Mouse (Mus musculus) heart, postnatal 0 days (tissue): Measurements from ENCODE around the gene Prkab2. TPM values are rescaled to one million over a fixed set of nuclear protein-coding genes. Genes with fewer than 3 reads are reported as not detected.
A peak's percentile ranks its signal among the peaks of the same experiment; 100 is the strongest.

Source experiments
- ATAC-seq: fragments of 200-750 bp; cut with Nextera tagmentation; 2 replicates; pipeline ENCODE4 v1.8.0; 2017; ENCODE audit warnings: low read depth, moderate number of reproducible peaks, moderate library complexity; ENCODE audit not compliant: insufficient read depth
- DNase-seq: peaks from one replicate; pipeline ENCODE4 v3.0.0-alpha.2; 2016; ENCODE audit warnings: low spot score
- H3K27ac ChIP-seq: fragments of 300-500 bp; sonication (generic); 2 replicates; pipeline ENCODE4 v1.5.1; 2014; ENCODE audit warnings: low read depth, mild to moderate bottlenecking
- H3K27me3 ChIP-seq: fragments of 300-500 bp; sonication (generic); 2 replicates; pipeline ENCODE4 v1.6.1; 2014; ENCODE audit warnings: low read length, mixed read lengths; ENCODE audit not compliant: control insufficient read depth, insufficient read depth
- H3K36me3 ChIP-seq: fragments of 300-500 bp; sonication (generic); replicated peaks from 2 replicates; pipeline ENCODE4 v1.6.1; 2014; ENCODE audit warnings: low read length, mixed read lengths; ENCODE audit not compliant: control insufficient read depth, insufficient read depth
- H3K4me1 ChIP-seq: fragments of 300-500 bp; sonication (generic); 2 replicates; pipeline ENCODE4 v1.6.1; 2014; ENCODE audit warnings: antibody characterized with exemption; ENCODE audit not compliant: control insufficient read depth, insufficient read depth
- H3K4me2 ChIP-seq: fragments of 300-500 bp; sonication (generic); 2 replicates; pipeline ENCODE4 v1.6.1; 2014; ENCODE audit warnings: low read depth, mild to moderate bottlenecking, low read length, moderate library complexity
- H3K4me3 ChIP-seq: fragments of 300-500 bp; sonication (generic); 2 replicates; pipeline ENCODE4 v1.5.1; 2014; ENCODE audit warnings: low read depth, low read length
- H3K9ac ChIP-seq: fragments of 300-500 bp; sonication (generic); replicated peaks from 2 replicates; pipeline ENCODE4 v1.6.1; 2014; ENCODE audit warnings: low read depth, low read length, mixed read lengths
- H3K9me3 ChIP-seq: fragments of 300-500 bp; sonication (generic); replicated peaks from 2 replicates; pipeline ENCODE4 v1.6.1; 2016; ENCODE audit warnings: low read length; ENCODE audit not compliant: control insufficient read depth
- CTCF ChIP-seq: IDR thresholded peaks from 2 replicates; pipeline ENCODE4 v1.5.1; 2016; ENCODE audit warnings: antibody characterized with exemption, control low read depth, low read depth
- EP300 ChIP-seq: IDR thresholded peaks from 2 replicates; pipeline ENCODE4 v1.6.1; 2016; ENCODE audit warnings: antibody characterized with exemption, low read depth
- WGBS: fragments of 180-500 bp; shearing (Covaris S2); extraction: QIAGEN DNeasy Blood & Tissue Kit; methylation state at CpG from one replicate; pipeline ENCODE4 v1.1.7; 2014; 5-methylcytosine and 5-hydroxymethylcytosine counted together
- microRNA-seq: library from miRNA; unstranded; fragments of <30 nt; microRNA quantifications from one replicate; pipeline ENCODE4, GENCODE M21; 2016
- polyA plus RNA-seq: library from polyadenylated mRNA; unstranded; fragments of >200 nt; fragmentation: Nextera tagmentation; extraction: Ambion mirVana; gene quantifications from 2 replicates; pipeline ENCODE4 v1.2.1, GENCODE M21; 2015
- total RNA-seq: library from RNA; depleted of rRNA; stranded (reverse); fragments of >200 nt; gene quantifications from 2 replicates; pipeline ENCODE4 v1.2.3, GENCODE M21; 2014; ENCODE audit warnings: low replicate concordance; rRNA removed

Gene Prkab2
- total and polyA plus RNA-seq, 2 experiments from 2014 or later: 10.5 to 17.4 TPM

DNA sequence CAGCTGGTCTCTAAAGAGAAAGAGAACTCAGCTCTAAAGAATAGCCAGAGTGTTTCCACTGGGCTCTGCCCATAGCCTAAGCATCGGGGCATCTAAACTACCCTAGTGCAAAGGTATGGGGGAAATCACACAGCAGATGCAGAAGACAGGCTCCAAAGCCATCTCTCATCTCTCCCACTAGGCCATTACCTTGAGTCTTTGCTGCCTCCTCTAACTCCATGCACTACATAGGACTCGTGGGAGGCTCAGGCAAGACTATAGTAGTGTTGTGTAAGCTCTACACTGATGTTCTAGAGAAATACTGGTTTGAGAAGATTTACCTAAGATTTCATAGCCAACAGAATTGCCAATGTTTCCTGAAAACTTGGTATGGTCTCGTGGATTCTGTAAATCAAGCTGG, 47.5 kb downstream of the Prkab2 start:
- TF ChIP-seq CTCF (no peak), EP300 (no peak)
- Histone ChIP-seq H3K4me1 (no peaks in the 10 kb centered on the region), H3K4me2 (no peak overlapping the region), H3K4me3 (no peak overlapping the region), H3K27ac (no peak overlapping the region), H3K36me3 (peaks cover 85% of the 10 kb centered on the region), H3K9me3 (no peaks in the 10 kb centered on the region), H3K27me3 (no peaks in the 10 kb centered on the region), H3K9ac (no peak overlapping the region)
- no peak for ATAC-seq
- no peak for DNase-seq
- WGBS: 91% methylated on average over 3 of the region's 3 CpGs

DNA sequence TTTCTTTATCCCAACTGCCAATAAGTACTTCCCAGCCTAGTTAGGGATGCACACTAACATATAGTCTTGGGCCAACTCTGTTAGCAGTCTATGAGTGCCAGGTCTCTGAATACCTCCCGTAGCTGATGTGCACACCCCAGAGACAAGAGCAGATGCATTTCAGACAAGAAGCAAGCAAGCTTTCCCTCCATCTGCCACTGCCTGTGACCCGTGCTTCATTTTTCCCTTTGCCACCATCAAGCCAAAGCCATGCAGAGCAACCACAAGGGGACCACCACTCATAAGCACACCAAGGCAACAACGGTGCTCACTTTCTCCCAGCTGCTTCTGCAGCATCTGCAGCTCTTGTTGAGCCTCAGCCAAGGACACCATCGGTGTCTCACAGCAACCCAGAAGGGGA, 48.6 kb downstream of the Prkab2 start:
- H3K4me2 ChIP-seq: no peak overlapping the region
- TF ChIP-seq EP300: no peak
- no peak for TF ChIP-seq CTCF
- no peak overlapping the region for H3K4me3 ChIP-seq
- ATAC-seq (no peak), DNase-seq (no peak)
- H3K36me3 ChIP-seq: peaks cover 86% of the 10 kb centered on the region
- no peaks in the 10 kb centered on the region for H3K9me3 ChIP-seq
- H3K27me3 ChIP-seq: no peaks in the 10 kb centered on the region
- no peaks in the 10 kb centered on the region for H3K4me1 ChIP-seq
- no peak overlapping the region for H3K9ac ChIP-seq
- no peak overlapping the region for H3K27ac ChIP-seq
- WGBS: 86% methylated on average over 4 of the region's 4 CpGs

DNA sequence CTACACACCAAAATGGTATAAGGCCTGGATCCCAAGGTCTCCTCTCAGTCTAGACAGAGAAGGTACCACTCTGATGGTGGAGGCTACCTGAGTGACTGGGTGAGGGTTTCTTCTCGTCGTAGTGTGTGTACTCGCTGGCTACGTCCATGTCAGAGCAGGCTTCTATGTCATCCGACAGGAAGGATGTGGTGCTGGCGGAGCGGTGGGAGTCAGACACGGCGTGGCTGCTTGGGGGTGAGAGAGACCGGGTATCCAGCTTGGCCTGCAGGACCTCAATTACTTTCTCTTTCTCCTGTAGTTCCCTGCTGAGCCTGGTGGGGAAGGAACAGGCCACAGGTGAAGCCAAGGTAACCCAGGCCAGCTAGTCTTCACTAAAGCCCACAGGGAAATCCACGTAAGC, 52.1 kb downstream of the Prkab2 start:
- no peak overlapping the region for H3K4me3 ChIP-seq
- H3K36me3 ChIP-seq: peaks cover 86% of the 10 kb centered on the region
- H3K27me3 ChIP-seq: no peaks in the 10 kb centered on the region
- no peak overlapping the region for H3K4me2 ChIP-seq
- H3K4me1 ChIP-seq: no peaks in the 10 kb centered on the region
- TF ChIP-seq CTCF: no peak
- no peak for TF ChIP-seq EP300
- 89% methylated on average over 11 of the region's 11 CpGs for WGBS
- H3K9ac ChIP-seq: no peak overlapping the region
- no peak for DNase-seq
- H3K9me3 ChIP-seq: no peaks in the 10 kb centered on the region
- ATAC-seq: no peak
- H3K27ac ChIP-seq: no peak overlapping the region

DNA sequence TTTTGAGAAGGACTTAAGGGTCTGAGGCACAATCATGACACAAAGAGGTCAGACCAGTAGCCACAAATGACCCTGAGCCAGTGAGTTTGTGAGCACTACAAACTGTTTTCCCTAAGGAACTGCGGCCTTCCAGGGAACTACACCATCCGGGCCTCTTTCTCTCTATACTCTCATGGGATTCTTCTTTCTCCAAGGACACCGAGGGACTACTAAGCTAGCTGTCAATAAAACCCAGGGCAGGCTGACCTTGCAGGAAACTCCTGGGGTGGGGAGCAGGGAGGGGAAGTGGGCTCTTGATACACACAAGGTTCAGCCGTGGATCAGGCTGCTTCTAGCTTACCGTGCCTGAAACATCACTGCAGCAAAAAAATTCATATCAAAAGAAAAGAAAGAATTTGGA, 52.9 kb downstream of the Prkab2 start:
- no peak for TF ChIP-seq EP300
- Histone ChIP-seq H3K27me3 (no peaks in the 10 kb centered on the region), H3K4me3 (no peak overlapping the region), H3K27ac (no peak overlapping the region), H3K4me2 (no peak overlapping the region), H3K36me3 (peaks cover 86% of the 10 kb centered on the region), H3K4me1 (no peaks in the 10 kb centered on the region), H3K9ac (no peak overlapping the region), H3K9me3 (no peaks in the 10 kb centered on the region)
- ATAC-seq (no peak), DNase-seq (no peak)
- whole genome bisulfite sequencing: 43% methylated on average over 5 of the region's 5 CpGs

DNA sequence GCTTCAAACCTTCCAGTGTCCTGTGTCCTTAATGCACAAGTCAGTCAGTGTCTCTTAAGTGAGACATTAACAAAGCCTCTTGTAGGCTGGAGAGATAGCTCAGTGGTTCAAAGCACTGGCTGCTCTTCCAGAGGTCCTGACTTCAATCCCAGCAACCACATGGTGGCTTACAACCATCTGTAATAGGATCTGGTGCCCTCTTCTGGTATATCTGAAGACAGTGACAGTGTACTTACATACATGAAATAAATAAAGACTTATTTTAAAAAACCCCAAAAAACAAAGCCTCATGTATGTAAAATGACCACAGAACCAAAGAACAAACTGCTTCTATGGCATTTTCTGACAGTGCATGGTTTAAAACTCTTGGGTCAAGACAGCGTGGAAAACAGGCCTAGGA, 57.9 kb downstream of the Prkab2 start:
- TF ChIP-seq EP300 (no peak), CTCF (0 out of 2 replicates have a peak, but pooled peaks have one; percentile 12)
- Histone ChIP-seq H3K4me3 (no peak overlapping the region), H3K9me3 (no peaks in the 10 kb centered on the region), H3K4me2 (no peak overlapping the region), H3K9ac (no peak overlapping the region), H3K4me1 (no peaks in the 10 kb centered on the region), H3K36me3 (peaks cover 81% of the 10 kb centered on the region), H3K27ac (no peak overlapping the region), H3K27me3 (no peaks in the 10 kb centered on the region)
- WGBS: 86% methylated on average over 1 of the region's 1 CpGs
- DNase-seq: no peak
- no peak for ATAC-seq

DNA sequence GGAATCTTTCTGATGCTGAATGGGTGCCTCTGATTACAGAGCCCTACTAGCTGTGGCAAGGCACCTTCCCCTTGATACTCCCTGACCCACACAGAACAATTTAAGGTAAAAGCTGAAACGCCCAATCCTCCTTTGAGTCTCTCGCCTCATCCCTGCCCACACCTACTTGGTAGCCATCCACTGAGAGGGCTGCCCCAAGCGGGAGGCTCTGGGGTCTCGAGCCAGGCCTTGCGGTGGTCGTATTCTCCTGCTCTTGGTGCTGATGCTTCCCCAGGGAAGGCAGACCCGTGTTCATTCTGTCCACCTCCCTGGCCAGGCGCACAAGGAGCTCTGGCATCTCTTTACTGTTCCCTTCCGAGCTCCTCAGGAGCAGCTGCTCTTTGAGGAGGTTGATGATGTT, 61.1 kb downstream of the Prkab2 start:
- Histone ChIP-seq H3K27ac (no peak overlapping the region), H3K9ac (no peak overlapping the region), H3K9me3 (no peaks in the 10 kb centered on the region), H3K4me1 (no peaks in the 10 kb centered on the region), H3K4me2 (no peak overlapping the region), H3K4me3 (no peak overlapping the region), H3K36me3 (peaks cover 87% of the 10 kb centered on the region), H3K27me3 (no peaks in the 10 kb centered on the region)
- ATAC-seq (no peak), DNase-seq (no peak)
- TF ChIP-seq CTCF (no peak), EP300 (no peak)
- 90% methylated on average over 9 of the region's 9 CpGs for WGBS

Small RNA genes within 50 kb of the gene (microRNA-seq; reads per million reads assigned to microRNA genes)
- gene Mir7225: not detected

Other genes with a start within 250 kb of the Prkab2 start
- gene Olfr1402, start 236.2 kb upstream of the Prkab2 start, total RNA-seq: not detected in 2 replicates
- gene Olfr1402, start 236.2 kb upstream of the Prkab2 start, polyA plus RNA-seq: not detected in 2 replicates
- 7.6 and 13.0 TPM in 2 replicates for gene Chd1l, start 48.0 kb upstream of the Prkab2 start, total RNA-seq
- 10.6 and 11.9 TPM in 2 replicates for gene Chd1l, start 48.0 kb upstream of the Prkab2 start, polyA plus RNA-seq
- gene Fmo5, start 29.4 kb upstream of the Prkab2 start, total RNA-seq: 3.8 and 19.2 TPM in 2 replicates
- 4.6 and 5.0 TPM in 2 replicates for gene Fmo5, start 29.4 kb upstream of the Prkab2 start, polyA plus RNA-seq
- gene Gm17651, start 16.5 kb downstream of the Prkab2 start, total RNA-seq: not detected in 2 replicates
- gene Gm17651, start 16.5 kb downstream of the Prkab2 start, polyA plus RNA-seq: not detected in 2 replicates
- 415 and 498 TPM in 2 replicates for gene Pde4dip, start 230.5 kb downstream of the Prkab2 start, total RNA-seq
- 107 and 126 TPM in 2 replicates for gene Pde4dip, start 230.5 kb downstream of the Prkab2 start, polyA plus RNA-seq
- gene Sec22b, start 243.0 kb downstream of the Prkab2 start, total RNA-seq: 22.4 and 56.9 TPM in 2 replicates
- gene Sec22b, start 243.0 kb downstream of the Prkab2 start, polyA plus RNA-seq: 69.9 and 73.7 TPM in 2 replicates